ENCODE assay signal across 10 mouse cellular contexts in the genomic region with DNA sequence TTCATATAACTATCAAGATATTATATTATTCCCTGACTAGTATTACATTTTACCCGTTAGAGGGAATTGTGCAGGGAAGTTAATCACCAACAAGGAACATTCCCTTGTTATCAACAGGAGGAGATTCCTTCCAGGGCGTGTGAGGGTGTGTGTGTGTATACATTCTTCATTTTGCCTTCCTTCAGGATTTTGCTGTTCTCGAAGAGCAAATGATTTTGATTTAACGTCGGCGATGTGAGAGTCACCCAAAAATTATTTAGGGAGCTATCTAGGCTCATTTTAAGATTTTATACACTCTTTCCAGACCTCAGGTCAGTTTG. TPM values are rescaled to one million over a fixed set of nuclear protein-coding genes. Genes with fewer than 3 reads are reported as not detected.
DNase-seq lines count a peak whose midpoint lies in the region; ATAC-seq lines count a peak whose summit lies in the region.
"Had no signal": no experiment of that assay in that cellular context is flagged by ENCODE, and none has a peak within 500 bp of the region (broad histone marks: within the 10 kb centered on the region; RNA-seq: fewer than 3 reads in every experiment).

No protein-coding gene starts in this region.

- no peaks in the 10 kb centered on the region for H3K36me3 ChIP-seq in hindbrain, embryonic 12.5 days
- no peaks in the 10 kb centered on the region for H3K36me3 ChIP-seq in hindbrain, embryonic 10.5 days
- H3K36me3 ChIP-seq in neural tube, embryonic 11.5 days (ENCODE audit: control insufficient read depth, insufficient read depth, low read length): no peaks in the 10 kb centered on the region
- no peaks in the 10 kb centered on the region for H3K36me3 ChIP-seq in limb, embryonic 12.5 days
- no peaks in the 10 kb centered on the region for H3K36me3 ChIP-seq in liver, embryonic 11.5 days (ENCODE audit: control insufficient read depth, insufficient read depth, low read length)
- H3K36me3 ChIP-seq in liver, embryonic 12.5 days: no peaks in the 10 kb centered on the region

- no peak overlapping the region for H3K4me3 ChIP-seq in hindbrain, embryonic 12.5 days
- H3K4me3 ChIP-seq in hindbrain, embryonic 10.5 days: no peak overlapping the region
- H3K4me3 ChIP-seq in neural tube, embryonic 11.5 days (ENCODE audit: low read depth, low read length): no peak overlapping the region
- H3K4me3 ChIP-seq in limb, embryonic 12.5 days (replicated peaks): peak overlapping the region; percentile 35; the same call in 1 of the 2 replicates
- no peak overlapping the region for H3K4me3 ChIP-seq in liver, embryonic 11.5 days (ENCODE audit: low read depth, low read length)
- no peak overlapping the region for H3K4me3 ChIP-seq in liver, embryonic 12.5 days

- 74% methylated on average over 6 of the region's 6 CpGs for WGBS in hindbrain, embryonic 12.5 days
- 82% methylated on average over 6 of the region's 6 CpGs for WGBS in hindbrain, embryonic 10.5 days
- WGBS in neural tube, embryonic 11.5 days: 75% methylated on average over 6 of the region's 6 CpGs
- WGBS in limb, embryonic 12.5 days: 63% methylated on average over 6 of the region's 6 CpGs
- 62% methylated on average over 6 of the region's 6 CpGs for WGBS in liver, embryonic 11.5 days
- 65% methylated on average over 6 of the region's 6 CpGs for WGBS in liver, embryonic 12.5 days (ENCODE audit: insufficient replicate concordance)

- H3K27me3 ChIP-seq in hindbrain, embryonic 12.5 days: no peaks in the 10 kb centered on the region
- H3K27me3 ChIP-seq in hindbrain, embryonic 10.5 days (ENCODE audit: insufficient read depth, poor library complexity, severe bottlenecking): no peaks in the 10 kb centered on the region
- H3K27me3 ChIP-seq in neural tube, embryonic 11.5 days (ENCODE audit: control insufficient read depth, insufficient read depth, low read length): no peaks in the 10 kb centered on the region
- H3K27me3 ChIP-seq in limb, embryonic 12.5 days: no peaks in the 10 kb centered on the region
- no peaks in the 10 kb centered on the region for H3K27me3 ChIP-seq in liver, embryonic 11.5 days (replicated peaks; ENCODE audit: control insufficient read depth, insufficient read depth, low read length)
- no peaks in the 10 kb centered on the region for H3K27me3 ChIP-seq in liver, embryonic 12.5 days (replicated peaks)

- H3K9me3 ChIP-seq in hindbrain, embryonic 12.5 days (replicated peaks): no peaks in the 10 kb centered on the region
- H3K9me3 ChIP-seq in hindbrain, embryonic 10.5 days: no peaks in the 10 kb centered on the region
- no peaks in the 10 kb centered on the region for H3K9me3 ChIP-seq in neural tube, embryonic 11.5 days (ENCODE audit: control insufficient read depth, low read length)
- no peaks in the 10 kb centered on the region for H3K9me3 ChIP-seq in limb, embryonic 12.5 days
- no peaks in the 10 kb centered on the region for H3K9me3 ChIP-seq in liver, embryonic 11.5 days (ENCODE audit: control insufficient read depth, low read length)
- H3K9me3 ChIP-seq in liver, embryonic 12.5 days (replicated peaks): no peaks in the 10 kb centered on the region

- no peak for DNase-seq in hindbrain, embryonic 10.5 days (ENCODE audit: low spot score)
- no peak for DNase-seq in neural tube, embryonic 11.5 days (ENCODE audit: low spot score)
- no peak for DNase-seq in neural tube, embryonic 10.5 days (ENCODE audit: extremely low spot score, low spot score)
- no peak for DNase-seq in liver, embryonic 11.5 days (ENCODE audit: low spot score)
- DNase-seq: layer of hippocampus, adult 9-11 months had no signal

- peak overlapping the region; percentile 55; the same call in 1 of the 2 replicates for H3K4me2 ChIP-seq in hindbrain, embryonic 12.5 days (replicated peaks)
- peak overlapping the region; percentile 54; the same call in 1 of the 2 replicates for H3K4me2 ChIP-seq in neural tube, embryonic 11.5 days (ENCODE audit: low read depth)
- peak overlapping the region; percentile 68 for H3K4me2 ChIP-seq in limb, embryonic 12.5 days
- no peak overlapping the region; the same call in 1 of the 2 replicates for H3K4me2 ChIP-seq in liver, embryonic 11.5 days
- H3K4me2 ChIP-seq in liver, embryonic 12.5 days: no peak overlapping the region

- H3K9ac ChIP-seq in hindbrain, embryonic 12.5 days: no peak overlapping the region
- H3K9ac ChIP-seq in neural tube, embryonic 11.5 days (ENCODE audit: low read length): no peak overlapping the region
- no peak overlapping the region for H3K9ac ChIP-seq in limb, embryonic 12.5 days (replicated peaks)
- H3K9ac ChIP-seq in liver, embryonic 11.5 days (ENCODE audit: low read depth, low read length): no peak overlapping the region
- no peak overlapping the region for H3K9ac ChIP-seq in liver, embryonic 12.5 days
- H3K9ac ChIP-seq: liver, embryonic 14.5 days had no signal

- no peak for ATAC-seq in hindbrain, embryonic 12.5 days (ENCODE audit: low FRiP score)
- no peak for ATAC-seq in neural tube, embryonic 11.5 days (ENCODE audit: insufficient read depth, low FRiP score, low TSS enrichment)
- ATAC-seq in limb, embryonic 12.5 days (ENCODE audit: insufficient number of reproducible peaks, insufficient read depth, low FRiP score, low TSS enrichment, low read depth): no peak
- no peak for ATAC-seq in liver, embryonic 11.5 days (replicated peaks; ENCODE audit: low FRiP score)
- ATAC-seq in liver, embryonic 12.5 days: no peak
- ATAC-seq: activated CD4-positive, CD25-positive, alpha-beta regulatory T cell, adult 4 months had no signal

- H3K4me1 ChIP-seq in hindbrain, embryonic 12.5 days: peaks cover 8% of the 10 kb centered on the region
- H3K4me1 ChIP-seq in hindbrain, embryonic 10.5 days (replicated peaks): peaks cover 16% of the 10 kb centered on the region
- H3K4me1 ChIP-seq in neural tube, embryonic 11.5 days (ENCODE audit: control insufficient read depth, insufficient read depth, low read length): peaks cover 5% of the 10 kb centered on the region; the same call in 1 of the 2 replicates
- H3K4me1 ChIP-seq in limb, embryonic 12.5 days (replicated peaks): peaks cover 18% of the 10 kb centered on the region
- H3K4me1 ChIP-seq in liver, embryonic 11.5 days (replicated peaks; ENCODE audit: control insufficient read depth, insufficient read depth, low read length): no peaks in the 10 kb centered on the region
- H3K4me1 ChIP-seq in liver, embryonic 12.5 days: peaks cover 8% of the 10 kb centered on the region; the same call in 1 of the 2 replicates

- no peak overlapping the region for H3K27ac ChIP-seq in hindbrain, embryonic 12.5 days
- H3K27ac ChIP-seq in hindbrain, embryonic 10.5 days: no peak overlapping the region
- no peak overlapping the region for H3K27ac ChIP-seq in neural tube, embryonic 11.5 days (ENCODE audit: low read depth, low read length)
- peak overlapping the region; percentile 95 for H3K27ac ChIP-seq in limb, embryonic 12.5 days
- no peak overlapping the region for H3K27ac ChIP-seq in liver, embryonic 11.5 days (ENCODE audit: low read depth, low read length)
- H3K27ac ChIP-seq in liver, embryonic 12.5 days: no peak overlapping the region
- H3K27ac ChIP-seq: liver, embryonic 14.5 days had no signal

RNA-seq across cellular contexts. Expression of a gene that starts 55.2 kb away (rescaled TPM):
- polyA plus RNA-seq in hindbrain, embryonic 12.5 days (2016; fragmentation: Nextera tagmentation; extraction: Ambion mirVana): 165 and 196 TPM in 2 replicates
- 103 and 147 TPM in 2 replicates for polyA plus RNA-seq in hindbrain, embryonic 10.5 days (2016; fragmentation: Nextera tagmentation; extraction: Ambion mirVana)
- 157 and 158 TPM in 2 replicates for polyA plus RNA-seq in neural tube, embryonic 11.5 days (2014; fragmentation: Nextera tagmentation; extraction: Ambion mirVana)
- polyA plus RNA-seq in limb, embryonic 12.5 days (2016; fragmentation: Nextera tagmentation; extraction: Ambion mirVana): 255 and 257 TPM in 2 replicates
- 47.2 and 49.6 TPM in 2 replicates for polyA plus RNA-seq in liver, embryonic 11.5 days (2014; fragmentation: Nextera tagmentation; extraction: Ambion mirVana)
- polyA plus RNA-seq in liver, embryonic 12.5 days (2016; fragmentation: Nextera tagmentation; extraction: Ambion mirVana): 11.6 and 13.3 TPM in 2 replicates

Comparison
In these comparisons a context has a peak if more than half of its experiments do, and no peak if none do; other contexts are left out.
1. H3K4me2 ChIP-seq: peak in hindbrain, embryonic 12.5 days (single experiment), neural tube, embryonic 11.5 days (single experiment) and limb, embryonic 12.5 days (single experiment); none in liver, embryonic 11.5 days (single experiment) and liver, embryonic 12.5 days (single experiment).